Mouse (Mus musculus) erythroblast, embryonic 14.5 days (primary cell): Measurements from ENCODE around the gene B830017H08Rik. TPM values are rescaled to one million over a fixed set of nuclear protein-coding genes. Genes with fewer than 3 reads are reported as not detected.

Source experiments
- H3K27me3 ChIP-seq: 2 replicates; pipeline ENCODE4 v1.6.1; 2012; ENCODE audit warnings: inconsistent platforms; ENCODE audit not compliant: control insufficient read depth
- H3K36me3 ChIP-seq: 2 replicates; pipeline ENCODE4 v1.6.1; 2012; ENCODE audit warnings: mild to moderate bottlenecking, inconsistent platforms; ENCODE audit not compliant: control insufficient read depth
- H3K4me1 ChIP-seq: 2 replicates; pipeline ENCODE4 v1.6.1; 2012; ENCODE audit warnings: inconsistent platforms; ENCODE audit not compliant: control insufficient read depth
- H3K4me3 ChIP-seq: replicated peaks from 2 replicates; pipeline ENCODE3; 2012; ENCODE audit warnings: moderate library complexity, mild to moderate bottlenecking, inconsistent platforms
- H3K9me3 ChIP-seq: 2 replicates; pipeline ENCODE4 v1.6.1; 2012; ENCODE audit warnings: low read length, inconsistent platforms, mixed read lengths; ENCODE audit not compliant: control insufficient read depth
- GATA1 ChIP-seq: IDR thresholded peaks from 2 replicates; pipeline ENCODE4 v1.6.1; 2012; ENCODE audit warnings: low read length, inconsistent platforms, mixed read lengths
- TAL1 ChIP-seq: IDR thresholded peaks from 3 replicates; pipeline ENCODE4 v1.6.1; 2012; ENCODE audit warnings: low read length, inconsistent platforms, mixed read lengths
- polyA plus RNA-seq: library from polyadenylated mRNA; stranded (reverse); fragments of >175 nt; gene quantifications from 2 replicates; pipeline ENCODE4 v1.2.3, GENCODE M21; 2012

The B830017H08Rik gene
- polyA plus RNA-seq, 1 experiment = not detected

- Histone ChIP-seq H3K4me1 (no peaks in the 10 kb centered on the region), H3K36me3 (peaks cover 89% of the 10 kb centered on the region), H3K4me3 (no peak overlapping the region), H3K27me3 (no peaks in the 10 kb centered on the region), H3K9me3 (no peaks in the 10 kb centered on the region)
- TF ChIP-seq GATA1 (no peak), TAL1 (no peak)
Measured at GRCm38 (mm10) chr16:17853263-17853662, 20.3 kb downstream of the B830017H08Rik start.

- TF ChIP-seq TAL1 = no peak
- TF ChIP-seq GATA1 = no peak
- Histone ChIP-seq H3K27me3 (no peaks in the 10 kb centered on the region), H3K9me3 (no peaks in the 10 kb centered on the region), H3K4me1 (no peaks in the 10 kb centered on the region), H3K36me3 (peaks cover 84% of the 10 kb centered on the region), H3K4me3 (no peak overlapping the region)
Measured at GRCm38 (mm10) chr16:17857157-17857556, 24.2 kb downstream of the B830017H08Rik start.

- H3K36me3 ChIP-seq = peaks cover 79% of the 10 kb centered on the region
- TF ChIP-seq TAL1 = no peak
- no peak for TF ChIP-seq GATA1
- no peaks in the 10 kb centered on the region for H3K4me1 ChIP-seq
- no peaks in the 10 kb centered on the region for H3K9me3 ChIP-seq
- H3K27me3 ChIP-seq = no peaks in the 10 kb centered on the region
- no peak overlapping the region for H3K4me3 ChIP-seq
Measured at GRCm38 (mm10) chr16:17858592-17858991, 25.7 kb downstream of the B830017H08Rik start.

GRCm38 (mm10) chr16:17865293-17865692 lies 32.4 kb downstream of the B830017H08Rik start:
- peaks cover 62% of the 10 kb centered on the region for H3K36me3 ChIP-seq
- TF ChIP-seq GATA1 (no peak), TAL1 (no peak)
- peaks cover 17% of the 10 kb centered on the region for H3K4me1 ChIP-seq
- H3K27me3 ChIP-seq = no peaks in the 10 kb centered on the region
- no peaks in the 10 kb centered on the region for H3K9me3 ChIP-seq
- H3K4me3 ChIP-seq = no peak overlapping the region

GRCm38 (mm10) chr16:17865770-17866169 lies 32.8 kb downstream of the B830017H08Rik start:
- H3K27me3 ChIP-seq = no peaks in the 10 kb centered on the region
- H3K9me3 ChIP-seq = no peaks in the 10 kb centered on the region
- H3K4me1 ChIP-seq = peaks cover 19% of the 10 kb centered on the region
- H3K4me3 ChIP-seq = no peak overlapping the region
- no peak for TF ChIP-seq GATA1
- no peak for TF ChIP-seq TAL1
- H3K36me3 ChIP-seq = peaks cover 62% of the 10 kb centered on the region

- TF ChIP-seq GATA1 (no peak), TAL1 (no peak)
- H3K9me3 ChIP-seq = no peaks in the 10 kb centered on the region
- no peaks in the 10 kb centered on the region for H3K27me3 ChIP-seq
- peaks cover 65% of the 10 kb centered on the region for H3K36me3 ChIP-seq
- H3K4me1 ChIP-seq = peaks cover 57% of the 10 kb centered on the region
- no peak overlapping the region for H3K4me3 ChIP-seq
Measured at GRCm38 (mm10) chr16:17871248-17871647, 38.3 kb downstream of the B830017H08Rik start.

- H3K4me3 ChIP-seq = no peak overlapping the region
- TF ChIP-seq TAL1 (no peak), GATA1 (no peak)
- no peaks in the 10 kb centered on the region for H3K27me3 ChIP-seq
- H3K36me3 ChIP-seq = peaks cover 64% of the 10 kb centered on the region
- H3K4me1 ChIP-seq = peaks cover 57% of the 10 kb centered on the region
- no peaks in the 10 kb centered on the region for H3K9me3 ChIP-seq
Measured at GRCm38 (mm10) chr16:17872995-17873394, 40.1 kb downstream of the B830017H08Rik start.

GRCm38 (mm10) chr16:17875174-17875573 lies 42.3 kb downstream of the B830017H08Rik start:
- TF ChIP-seq GATA1 = no peak
- TF ChIP-seq TAL1 = no peak
- Histone ChIP-seq H3K27me3 (no peaks in the 10 kb centered on the region), H3K36me3 (peaks cover 61% of the 10 kb centered on the region), H3K4me1 (peaks cover 49% of the 10 kb centered on the region), H3K4me3 (no peak overlapping the region), H3K9me3 (peaks cover 3% of the 10 kb centered on the region)

- Histone ChIP-seq H3K36me3 (peaks cover 55% of the 10 kb centered on the region), H3K9me3 (peaks cover 3% of the 10 kb centered on the region), H3K27me3 (no peaks in the 10 kb centered on the region), H3K4me3 (no peak overlapping the region), H3K4me1 (peaks cover 43% of the 10 kb centered on the region)
- TF ChIP-seq GATA1 (no peak), TAL1 (no peak)
Measured at GRCm38 (mm10) chr16:17876096-17876495, 43.2 kb downstream of the B830017H08Rik start.

- Histone ChIP-seq H3K4me1 (peaks cover 24% of the 10 kb centered on the region), H3K4me3 (no peak overlapping the region), H3K27me3 (no peaks in the 10 kb centered on the region), H3K9me3 (peaks cover 3% of the 10 kb centered on the region), H3K36me3 (peaks cover 64% of the 10 kb centered on the region)
- TF ChIP-seq GATA1 = no peak
- no peak for TF ChIP-seq TAL1
Measured at GRCm38 (mm10) chr16:17879571-17879970, 46.6 kb downstream of the B830017H08Rik start.
